Mouse (Mus musculus) E14TG2a.4 (cell line): Measurements from ENCODE around the gene Jmjd7.

ENCODE experiments used
- CTCF ChIP-seq: conservative IDR thresholded peaks from 2 replicates; pipeline ENCODE4 v1.5.1; 2014; ENCODE audit warnings: low read length
- POU5F1 ChIP-seq: IDR thresholded peaks from 2 replicates; pipeline ENCODE4 v1.6.1; 2014; ENCODE audit warnings: low read length, borderline replicate concordance

DNA sequence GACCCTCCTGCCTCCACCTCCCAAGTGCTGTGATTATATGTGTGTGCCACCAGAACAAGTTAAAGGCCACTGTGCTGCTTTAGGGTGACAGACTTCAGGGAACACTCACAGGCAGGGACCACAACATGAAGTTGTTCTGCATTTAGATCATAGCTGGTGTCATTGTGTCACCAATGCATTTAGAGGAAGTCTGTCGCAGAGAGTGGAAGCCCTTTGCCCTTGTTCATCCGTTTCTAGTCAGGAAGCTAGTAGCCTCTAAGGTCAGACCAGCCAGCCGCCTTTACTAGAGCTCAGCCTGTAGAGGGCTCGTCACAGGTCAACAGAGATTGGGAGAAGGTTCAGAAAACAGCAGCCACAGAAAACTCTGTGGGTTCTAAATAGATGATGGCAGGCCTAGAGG lies 18.6 kb upstream of the Jmjd7 start:
- no peak for TF ChIP-seq CTCF
- no peak for TF ChIP-seq POU5F1
